Mouse (Mus musculus): ENCODE results near the gene Ak8.

DNA sequence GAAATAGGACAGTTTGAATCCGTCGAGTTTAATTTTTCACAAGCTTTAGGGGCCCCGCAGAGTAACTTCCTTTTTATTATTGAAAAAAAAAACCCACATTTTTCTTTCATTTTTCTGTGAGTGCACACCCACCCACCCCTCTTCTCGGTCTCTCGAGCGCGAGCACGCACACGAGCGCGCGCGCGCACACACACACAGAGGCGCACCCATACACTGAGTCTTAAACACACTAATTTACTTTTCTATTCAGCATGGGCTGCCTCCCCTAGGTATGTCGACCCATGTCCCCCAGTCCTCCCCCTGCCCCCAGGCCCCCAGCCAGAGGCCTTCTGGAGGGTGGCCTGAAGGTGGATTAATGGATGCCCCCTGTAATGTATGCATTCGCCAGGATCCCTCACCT lies 51.7 kb downstream of the Ak8 start:
- no peak for TF ChIP-seq GATA1 (IDR thresholded peaks at IDR 0.05; ENCODE audit: borderline replicate concordance, low read length)
- no peak for TF ChIP-seq FLI1 (IDR thresholded peaks at IDR 0.05; ENCODE audit: low read length)

All from megakaryocyte, embryonic 14.5 days (primary cell).